Mouse (Mus musculus): ENCODE results near the gene Gprc6a. TPM values are rescaled to one million over a fixed set of nuclear protein-coding genes. Genes with fewer than 3 reads are reported as not detected.

Gprc6a gene
- total and polyA plus RNA-seq, 3 experiments = not detected

DNA sequence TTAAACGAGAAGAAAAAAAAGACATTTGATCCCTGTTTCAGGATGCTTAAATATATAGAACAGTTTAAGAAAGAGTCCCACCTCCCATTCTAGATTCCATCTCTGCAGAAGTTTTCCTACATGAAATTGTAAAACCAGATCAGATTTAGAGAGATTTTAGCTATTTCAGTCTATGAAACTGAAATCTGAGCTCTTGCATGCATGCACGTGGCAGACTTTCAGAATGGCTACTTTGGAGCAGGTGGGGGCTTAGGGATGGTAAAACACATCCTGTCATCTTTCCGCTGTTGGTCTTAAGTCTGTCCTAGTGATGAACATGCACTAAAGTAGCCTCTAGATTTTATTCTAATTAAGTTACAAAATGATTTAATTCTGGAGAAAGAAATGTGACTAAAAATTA lies 10.1 kb downstream of the Gprc6a start:
- Histone ChIP-seq H3K36me3 (ENCODE audit: control insufficient read depth in 1 of 2, insufficient read depth in 2 of 2, low read length in 2 of 2) (no peaks in the 10 kb centered on the region), H3K4me1 (ENCODE audit: control insufficient read depth in 1 of 2, insufficient read depth in 2 of 2, low read length in 2 of 2) (no peaks in the 10 kb centered on the region), H3K27ac (ENCODE audit: control insufficient read depth, low read depth, low read length) (no peak overlapping the region), H3K9me3 (replicated peaks; ENCODE audit: insufficient read depth, low read length) (no peaks in the 10 kb centered on the region), H3K4me3 (ENCODE audit: control insufficient read depth in 1 of 2, insufficient read depth in 1 of 2, low read depth in 2 of 2, low read length in 2 of 2) (no peak overlapping the region), H3K9ac (ENCODE audit: control insufficient read depth, low read depth, low read length, poor library complexity, severe bottlenecking) (no peak overlapping the region), H3K27me3 (ENCODE audit: control insufficient read depth in 1 of 2, insufficient read depth in 2 of 2, low read length in 2 of 2) (no peaks in the 10 kb centered on the region), H3K79me2 (ENCODE audit: control insufficient read depth, insufficient read depth, low read length, poor library complexity) (no peaks in the 10 kb centered on the region)
- DNase-seq (ENCODE audit: low read depth, low spot score) = no peak
- TF ChIP-seq MAX (IDR thresholded peaks at IDR 0.05; ENCODE audit: low read length) (no peak), UBTF (IDR thresholded peaks at IDR 0.05; ENCODE audit: borderline replicate concordance, insufficient read depth, low read depth, low read length) (no peak), MAFK (IDR thresholded peaks at IDR 0.05; ENCODE audit: borderline replicate concordance, low read depth, low read length) (no peak), RAD21 (IDR thresholded peaks at IDR 0.05; ENCODE audit: low read depth, low read length) (no peak), RCOR1 (IDR thresholded peaks at IDR 0.05; ENCODE audit: low read depth, low read length) (no peak), KAT2A (conservative IDR thresholded peaks at IDR 0.05; ENCODE audit: low read depth, low read length) (no peak), MYB (IDR thresholded peaks at IDR 0.05; ENCODE audit: low read depth, low read length) (no peak), USF2 (IDR thresholded peaks at IDR 0.05; ENCODE audit: borderline replicate concordance in 1 of 2, insufficient read depth in 1 of 2, low read depth in 1 of 2, low read length in 2 of 2) (no peak), ETS1 (IDR thresholded peaks at IDR 0.05; ENCODE audit: low read depth, low read length) (no peak), BHLHE40 (IDR thresholded peaks at IDR 0.05; ENCODE audit: borderline replicate concordance, low read depth, low read length) (no peak), NRF1 (IDR thresholded peaks at IDR 0.05; ENCODE audit: insufficient read depth, low read depth, low read length, poor library complexity, severe bottlenecking) (no peak), MEF2A (IDR thresholded peaks at IDR 0.05; ENCODE audit: extremely low read depth, insufficient replicate concordance, low read depth, low read length, poor library complexity, severe bottlenecking) (no peak), CHD2 (IDR thresholded peaks at IDR 0.05; ENCODE audit: low read length) (no peak), SMC3 (IDR thresholded peaks at IDR 0.05; ENCODE audit: low read depth, low read length) (no peak)

DNA sequence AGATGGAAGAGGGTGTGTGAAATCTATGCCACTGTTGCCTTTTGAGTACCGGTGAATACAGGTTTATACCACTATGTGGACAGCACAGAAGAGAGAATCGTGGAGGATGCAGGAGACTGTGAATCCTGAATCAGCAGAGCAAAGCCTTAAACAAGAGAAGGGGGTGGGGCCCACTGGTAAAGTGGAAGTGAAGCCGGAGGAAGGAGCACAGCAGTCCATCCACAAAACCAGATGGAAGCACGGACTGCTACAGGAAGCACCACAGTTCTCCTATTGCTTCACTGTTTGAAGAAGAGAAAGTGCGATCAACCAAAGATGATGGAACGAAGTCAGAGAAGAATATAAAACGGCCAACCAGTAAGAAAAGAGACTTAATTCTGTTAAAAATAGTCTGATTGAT lies 11.1 kb downstream of the Gprc6a start:
- Histone ChIP-seq H3K27ac (ENCODE audit: control insufficient read depth, low read depth, low read length) (no peak overlapping the region), H3K4me1 (ENCODE audit: control insufficient read depth in 1 of 2, insufficient read depth in 2 of 2, low read length in 2 of 2) (no peaks in the 10 kb centered on the region), H3K4me3 (ENCODE audit: control insufficient read depth in 1 of 2, insufficient read depth in 1 of 2, low read depth in 2 of 2, low read length in 2 of 2) (no peak overlapping the region), H3K9me3 (replicated peaks; ENCODE audit: insufficient read depth, low read length) (no peaks in the 10 kb centered on the region), H3K79me2 (ENCODE audit: control insufficient read depth, insufficient read depth, low read length, poor library complexity) (no peaks in the 10 kb centered on the region), H3K27me3 (ENCODE audit: control insufficient read depth in 1 of 2, insufficient read depth in 2 of 2, low read length in 2 of 2) (no peaks in the 10 kb centered on the region), H3K36me3 (ENCODE audit: control insufficient read depth in 1 of 2, insufficient read depth in 2 of 2, low read length in 2 of 2) (no peaks in the 10 kb centered on the region), H3K9ac (ENCODE audit: control insufficient read depth, low read depth, low read length, poor library complexity, severe bottlenecking) (no peak overlapping the region)
- TF ChIP-seq HCFC1 (IDR thresholded peaks at IDR 0.05; ENCODE audit: low read depth, low read length) = no peak
- TF ChIP-seq MAX (IDR thresholded peaks at IDR 0.05; ENCODE audit: low read length) = no peak
- no peak for TF ChIP-seq CHD2 (IDR thresholded peaks at IDR 0.05; ENCODE audit: low read length)
- TF ChIP-seq GABPA (IDR thresholded peaks at IDR 0.05; ENCODE audit: low read depth, low read length) = no peak
- no peak for TF ChIP-seq ZNF384 (IDR thresholded peaks at IDR 0.05; ENCODE audit: low read depth, low read length)
- TF ChIP-seq POLR2AphosphoS2 (IDR thresholded peaks at IDR 0.05; ENCODE audit: low read length) = no peak
- no peak for DNase-seq (ENCODE audit: low read depth, low spot score)

Measured in MEL (cell line).